Mouse (Mus musculus) left cerebral cortex, postnatal 25 days (tissue): ENCODE data around the gene Klhl11. TPM values are rescaled to one million over a fixed set of nuclear protein-coding genes. Genes with fewer than 3 reads are reported as not detected.

ENCODE experiments used
- DNase-seq, 2 experiments: peaks; one replicate each; pipeline ENCODE4 v3.0.0; 2022; ENCODE audit warnings: low spot score in 2 of 2, mixed read lengths in 1 of 2
- intact Hi-C: fragments of 180-260 bp; cut with DNase I; formaldehyde crosslinking; loops from one replicate; pipeline ENCODE4 v1.15.1; 2025
- microRNA-seq, 2 experiments: library from miRNA; unstranded; fragments of <30 nt; microRNA quantifications; one replicate each; pipeline ENCODE4 v1.2.0; 2022
- total RNA-seq, 2 experiments: library from RNA; stranded (reverse); gene quantifications; 2 replicates each; pipeline ENCODE4 v1.2.3; 2021

The Klhl11 gene
- total RNA-seq, 2 experiments from 2014 or later = 97.7 to 102 TPM

- intact Hi-C loops = no loop called here
- no peak for DNase-seq
Measured at GRCm38 (mm10) chr11:100421537-100421936, 51.0 kb downstream of the Klhl11 start.

- no peak for DNase-seq
- intact Hi-C loops = no loop called here
Measured at GRCm38 (mm10) chr11:100414914-100415822, 57.4 kb downstream of the Klhl11 start, which contains the start of gene Fkbp10. Gene Fkbp10, plus strand, starts transcription at chr11:100415697.

GRCm38 (mm10) chr11:100414021-100414913 lies 58.3 kb downstream of the Klhl11 start, which contains the start of gene P3h4:
Gene P3h4, minus strand, starts transcription at chr11:100414836.
- intact Hi-C loops = no loop called here
- DNase-seq = peak; percentile 65 to 80

- DNase-seq = no peak
- intact Hi-C loops = no loop called here
Measured at GRCm38 (mm10) chr11:100413541-100413940, 59.0 kb downstream of the Klhl11 start.

Small RNA genes lying within 50 kb of the gene (microRNA-seq; reads per million reads assigned to microRNA genes)
- gene Gm27374 = 0 reads per million in 2 experiments
- gene Mir7116 = 0 to 0.50 reads per million in 2 experiments

Other genes starting within 250 kb of the Klhl11 start
- gene Krt16, start 223.8 kb downstream of the Klhl11 start, total RNA-seq = not detected
- gene Krt17, start 211.7 kb downstream of the Klhl11 start, total RNA-seq = under 1 TPM in 1 of 2 experiments, not detected in 1; 0.30 TPM
- gene Krt42, start 202.9 kb downstream of the Klhl11 start, total RNA-seq = not detected
- gene Eif1, start 152.9 kb downstream of the Klhl11 start, total RNA-seq = 100 to 1,000 TPM; 820 to 888 TPM
- gene Gast, start 138.3 kb downstream of the Klhl11 start, total RNA-seq = not detected
- 100 to 1,000 TPM; 136 to 160 TPM for gene Hap1, start 116.6 kb downstream of the Klhl11 start, total RNA-seq
- gene Jup, start 75.0 kb downstream of the Klhl11 start, total RNA-seq = 10 to 100 TPM; 44.2 to 45.4 TPM
- 1 to 10 TPM; 7.2 to 7.5 TPM for gene P3h4, start 57.9 kb downstream of the Klhl11 start, total RNA-seq
- 1 to 10 TPM; 4.7 to 5.7 TPM for gene Fkbp10, start 57.0 kb downstream of the Klhl11 start, total RNA-seq
- gene Nt5c3b, start 30.9 kb downstream of the Klhl11 start, total RNA-seq = 10 to 100 TPM; 50.7 to 57.1 TPM
- gene Klhl10, start 30.8 kb downstream of the Klhl11 start, total RNA-seq = under 1 TPM; 0.53 to 0.99 TPM
- gene Acly, start 55.3 kb upstream of the Klhl11 start, total RNA-seq = 100 to 1,000 TPM; 114 to 124 TPM
- 1 to 10 TPM in 1 of 2 experiments, under 1 TPM in 1; 0.55 to 1.3 TPM for gene Ttc25, start 72.9 kb upstream of the Klhl11 start, total RNA-seq
- gene Cnp, start 102.2 kb upstream of the Klhl11 start, total RNA-seq = 100 to 1,000 TPM; 207 to 230 TPM
- gene Nkiras2, start 146.5 kb upstream of the Klhl11 start, total RNA-seq = 10 to 100 TPM; 13.7 to 14.7 TPM
- 100 to 1,000 TPM; 231 to 258 TPM for gene Dnajc7, start 147.4 kb upstream of the Klhl11 start, total RNA-seq
- under 1 TPM; 0.16 to 0.30 TPM for gene Zfp385c, start 219.7 kb upstream of the Klhl11 start, total RNA-seq
- gene Dhx58, start 231.5 kb upstream of the Klhl11 start, total RNA-seq = 1 to 10 TPM; 1.9 to 2.6 TPM
- 10 to 100 TPM; 58.9 to 59.4 TPM for gene Kat2a, start 239.7 kb upstream of the Klhl11 start, total RNA-seq
- not detected for gene Hspb9, start 241.1 kb upstream of the Klhl11 start, total RNA-seq